Mouse (Mus musculus) kidney, adult 2 months (tissue): ENCODE data around the gene Msln.

Experiments
- CTCF ChIP-seq: fragments of 200-500 bp; conservative IDR thresholded peaks from 2 replicates; pipeline ENCODE4 v1.5.1; 2011; ENCODE audit warnings: low read depth, mild to moderate bottlenecking, control low read depth, low read length, moderate library complexity, mixed read lengths; ENCODE audit not compliant: insufficient read depth, insufficient read length
- POLR2A ChIP-seq: fragments of 200-500 bp; IDR thresholded peaks from one replicate; pipeline ENCODE4 v1.6.1; 2011; ENCODE audit warnings: low read depth, low read length, control low read depth

DNA sequence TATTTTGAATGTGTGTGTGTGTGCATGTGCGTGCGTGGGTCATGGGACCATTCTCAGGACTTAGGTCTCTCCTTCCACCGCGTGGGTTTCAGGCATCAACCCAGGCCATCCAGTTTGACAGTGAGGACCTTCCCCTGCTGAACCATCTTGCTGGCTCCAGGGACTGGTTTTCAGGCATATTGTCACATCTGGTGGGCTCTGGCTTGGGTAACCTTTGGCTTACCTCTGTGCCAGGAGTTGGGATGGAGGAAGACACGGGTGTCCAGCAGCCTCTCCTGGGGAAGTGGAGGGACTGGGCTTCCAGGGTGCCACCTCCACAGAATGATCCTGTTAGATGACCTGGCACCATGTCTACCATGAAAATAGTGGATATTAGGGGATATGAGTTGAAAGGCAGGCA lies 23.8 kb upstream of the Msln start:
- TF ChIP-seq CTCF (no peak), POLR2A (no peak)
